Mouse (Mus musculus) E14TG2a.4 (cell line): ENCODE data around the gene Vmn1r222.

Experiments used
- CTCF ChIP-seq: conservative IDR thresholded peaks from 2 replicates; pipeline ENCODE4 v1.5.1; 2014; ENCODE audit warnings: low read length
- POU5F1 ChIP-seq: IDR thresholded peaks from 2 replicates; pipeline ENCODE4 v1.6.1; 2014; ENCODE audit warnings: low read length, borderline replicate concordance

GRCm38 (mm10) chr13:23258546-23259048 lies 22.9 kb upstream of the Vmn1r222 start:
- TF ChIP-seq CTCF (no peak), POU5F1 (no peak)
